Mouse (Mus musculus) stomach, postnatal 0 days (tissue): ENCODE results near the gene Mgst3.

ENCODE experiments used
- CTCF ChIP-seq: IDR thresholded peaks from 2 replicates; pipeline ENCODE4 v1.5.1; 2016; ENCODE audit warnings: antibody characterized with exemption, low read depth, mild to moderate bottlenecking, moderate library complexity
- EP300 ChIP-seq: optimal IDR thresholded peaks from 2 replicates; pipeline ENCODE3; 2016; ENCODE audit warnings: antibody characterized with exemption

DNA sequence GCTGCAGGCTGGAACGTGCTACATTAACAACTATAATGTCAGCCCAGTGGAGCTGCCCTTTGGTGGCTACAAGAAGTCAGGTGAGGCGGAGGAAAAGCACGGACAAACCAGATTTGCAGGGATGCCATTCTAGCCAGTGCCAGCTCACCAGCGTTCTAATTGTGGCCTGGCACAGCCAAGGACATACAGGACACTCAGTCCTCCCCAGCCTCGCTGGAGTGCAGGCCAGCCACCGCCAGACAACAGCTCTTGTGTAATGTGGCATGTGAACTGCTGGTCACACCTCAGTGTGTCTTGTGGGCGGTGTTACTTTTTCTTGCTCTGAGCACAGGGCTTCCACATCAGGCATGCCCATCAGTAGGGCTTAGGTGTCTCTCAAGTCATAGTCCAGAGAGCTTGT, 27.8 kb downstream of the Mgst3 start:
- TF ChIP-seq CTCF = no peak
- no peak for TF ChIP-seq EP300
